9 mouse cellular contexts compared by ENCODE assay signal in genomic region chr5:137381152-137381551, GRCm38 (mm10). TPM values are rescaled to one million over a fixed set of nuclear protein-coding genes. Genes with fewer than 3 reads are reported as not detected.
A peak's percentile ranks its signal among the peaks of the same experiment; 100 is the strongest.
DNase-seq lines count a peak whose midpoint lies in the region; ATAC-seq and TF ChIP-seq lines count a peak whose summit lies in the region.
"Had no signal": no experiment of that assay in that cellular context is flagged by ENCODE, and none has a peak within 500 bp of the region (broad histone marks: within the 10 kb centered on the region; RNA-seq: fewer than 3 reads in every experiment).

No protein-coding gene starts in this region.

- ATAC-seq in forebrain, embryonic 11.5 days (replicated peaks; ENCODE audit: low FRiP score), result no peak
- no peak for ATAC-seq in forebrain, embryonic 16.5 days
- peak; percentile 86 for ATAC-seq in megakaryocyte progenitor cell, adult 5-6 weeks (replicated peaks; ENCODE audit: poor library complexity)

- TF ChIP-seq POLR2A in testis, adult 2 months (IDR thresholded peaks at IDR 0.05; ENCODE audit: control insufficient read depth, low read depth, low read length), result no peak

- H3K9ac ChIP-seq in forebrain, embryonic 11.5 days (ENCODE audit: low read length), result no peak overlapping the region
- H3K9ac ChIP-seq in forebrain, embryonic 16.5 days (replicated peaks; ENCODE audit: low read depth, low read length), result no peak overlapping the region
- H3K9ac ChIP-seq: limb, embryonic 13.5 days had no signal

- no peaks in the 10 kb centered on the region; the same call in 1 of the 2 replicates for H3K4me1 ChIP-seq in forebrain, embryonic 11.5 days (replicated peaks; ENCODE audit: control insufficient read depth, insufficient read depth, low read length)
- no peaks in the 10 kb centered on the region; the same call in 1 of the 2 replicates for H3K4me1 ChIP-seq in forebrain, embryonic 16.5 days (replicated peaks; ENCODE audit: control insufficient read depth, insufficient read depth, low read length)
- H3K4me1 ChIP-seq in embryonic facial prominence, embryonic 10.5 days, result peaks cover 40% of the 10 kb centered on the region
- H3K4me1 ChIP-seq in testis, adult 2 months (ENCODE audit: control insufficient read depth, insufficient read depth, low read length), result 0 out of 2 replicates have a peak, but pooled peaks cover 1% of the 10 kb centered on the region

- H3K27ac ChIP-seq in forebrain, embryonic 11.5 days (ENCODE audit: low read depth, low read length), result no peak overlapping the region
- H3K27ac ChIP-seq in forebrain, embryonic 16.5 days (ENCODE audit: low read length), result no peak overlapping the region
- peak overlapping the region; percentile 44; the same call in 1 of the 2 replicates for H3K27ac ChIP-seq in embryonic facial prominence, embryonic 10.5 days (replicated peaks)
- no peak overlapping the region for H3K27ac ChIP-seq in testis, adult 2 months (ENCODE audit: control insufficient read depth, insufficient read depth, low read depth, low read length)
- H3K27ac ChIP-seq: limb, embryonic 13.5 days had no signal

- H3K36me3 ChIP-seq in forebrain, embryonic 11.5 days (ENCODE audit: control insufficient read depth, insufficient read depth, low read length), result no peaks in the 10 kb centered on the region
- no peaks in the 10 kb centered on the region for H3K36me3 ChIP-seq in forebrain, embryonic 16.5 days (ENCODE audit: control insufficient read depth, insufficient read depth)
- H3K36me3 ChIP-seq in embryonic facial prominence, embryonic 10.5 days (replicated peaks), result no peaks in the 10 kb centered on the region; the same call in 1 of the 2 replicates
- H3K36me3 ChIP-seq in testis, adult 2 months (ENCODE audit: control insufficient read depth, insufficient read depth, low read length), result no peaks in the 10 kb centered on the region
- H3K36me3 ChIP-seq: limb, embryonic 13.5 days had no signal

- no peak overlapping the region for H3K4me2 ChIP-seq in forebrain, embryonic 11.5 days (ENCODE audit: low read depth, low read length, severe bottlenecking)
- H3K4me2 ChIP-seq in forebrain, embryonic 16.5 days (ENCODE audit: low read length), result no peak overlapping the region
- H3K4me2 ChIP-seq: limb, embryonic 13.5 days had no signal

- no peaks in the 10 kb centered on the region for H3K9me3 ChIP-seq in forebrain, embryonic 11.5 days (ENCODE audit: control insufficient read depth, low read length)
- no peaks in the 10 kb centered on the region for H3K9me3 ChIP-seq in forebrain, embryonic 16.5 days (ENCODE audit: control insufficient read depth, low read length)
- no peaks in the 10 kb centered on the region for H3K9me3 ChIP-seq in embryonic facial prominence, embryonic 10.5 days
- H3K9me3 ChIP-seq: limb, embryonic 13.5 days had no signal

- H3K4me3 ChIP-seq in forebrain, embryonic 11.5 days (ENCODE audit: low read depth, low read length), result no peak overlapping the region
- no peak overlapping the region for H3K4me3 ChIP-seq in forebrain, embryonic 16.5 days (replicated peaks; ENCODE audit: low read length)
- no peak overlapping the region for H3K4me3 ChIP-seq in embryonic facial prominence, embryonic 10.5 days
- H3K4me3 ChIP-seq in testis, adult 2 months (ENCODE audit: control insufficient read depth, low read depth, low read length), result no peak overlapping the region
- H3K4me3 ChIP-seq: limb, embryonic 13.5 days had no signal

- H3K27me3 ChIP-seq in forebrain, embryonic 11.5 days (ENCODE audit: control insufficient read depth, insufficient read depth, low read length), result no peaks in the 10 kb centered on the region
- H3K27me3 ChIP-seq in forebrain, embryonic 16.5 days (replicated peaks; ENCODE audit: control insufficient read depth, insufficient read depth, low read length), result no peaks in the 10 kb centered on the region
- H3K27me3 ChIP-seq in embryonic facial prominence, embryonic 10.5 days (replicated peaks; ENCODE audit: low read depth, poor library complexity, severe bottlenecking), result no peaks in the 10 kb centered on the region
- H3K27me3 ChIP-seq in testis, adult 2 months (ENCODE audit: control insufficient read depth, insufficient read depth, low read length), result no peaks in the 10 kb centered on the region
- H3K27me3 ChIP-seq: limb, embryonic 13.5 days had no signal

- peak; percentile 72; the same call in 1 of the 2 replicates for TF ChIP-seq CTCF in testis, adult 2 months (IDR thresholded peaks at IDR 0.05; ENCODE audit: control insufficient read depth, insufficient read depth, insufficient replicate concordance, low read depth, low read length)

- peak; percentile 76 for DNase-seq in forebrain, embryonic 11.5 days (ENCODE audit: low spot score)
- peak; percentile 58 for DNase-seq in 3134 (ENCODE audit: extremely low read depth, insufficient read length, low spot score)
- DNase-seq in adrenal gland, postnatal 10 days, result peak; percentile 74
- peak; percentile 70 for DNase-seq in embryonic facial prominence, embryonic 10.5 days (ENCODE audit: low spot score)
- peak; percentile 83 to 85 for DNase-seq in kidney, postnatal 4 days

- WGBS in forebrain, embryonic 11.5 days, result 54% methylated on average over 4 of the region's 4 CpGs
- WGBS in forebrain, embryonic 16.5 days, result 56% methylated on average over 4 of the region's 4 CpGs
- 54% methylated on average over 4 of the region's 4 CpGs for WGBS in embryonic facial prominence, embryonic 10.5 days

RNA-seq across cellular contexts. Expression of gene Ephb4, which starts 31.2 kb away (rescaled TPM):
- 34.6 and 35.0 TPM in 2 replicates for polyA plus RNA-seq in forebrain, embryonic 11.5 days (2014; fragmentation: Nextera tagmentation; extraction: Ambion mirVana)
- polyA plus RNA-seq in forebrain, embryonic 16.5 days (2015; fragmentation: Nextera tagmentation; extraction: Ambion mirVana), result 6.1 and 8.1 TPM in 2 replicates
- total RNA-seq in adrenal gland, postnatal 10 days (2021), result 10 to 100 TPM; 71.9 to 73.6 TPM
- polyA plus RNA-seq in embryonic facial prominence, embryonic 10.5 days (2016; fragmentation: Nextera tagmentation; extraction: Ambion mirVana), result 53.6 and 56.8 TPM in 2 replicates
- total RNA-seq in megakaryocyte progenitor cell, adult 5-6 weeks (2015), result 0.05 and 0.10 TPM in 2 replicates
- total RNA-seq in megakaryocyte progenitor cell, adult 5-6 weeks (2017), result 0.27 TPM in 1 of 2 replicates, not detected in the other
- polyA plus RNA-seq in testis, adult 2 months (2012; rRNA removed), result 1.8 and 2.7 TPM in 2 replicates

RNA-seq across cellular contexts. Expression of gene Slc12a9, which starts 47.8 kb away (rescaled TPM):
- 9.9 and 10.5 TPM in 2 replicates for polyA plus RNA-seq in forebrain, embryonic 11.5 days (2014; fragmentation: Nextera tagmentation; extraction: Ambion mirVana)
- 17.7 and 26.0 TPM in 2 replicates for polyA plus RNA-seq in forebrain, embryonic 16.5 days (2015; fragmentation: Nextera tagmentation; extraction: Ambion mirVana)
- total RNA-seq in adrenal gland, postnatal 10 days (2021), result 10 to 100 TPM in 1 of 2 experiments, 1 to 10 TPM in 1; 9.2 to 12.6 TPM
- polyA plus RNA-seq in embryonic facial prominence, embryonic 10.5 days (2016; fragmentation: Nextera tagmentation; extraction: Ambion mirVana), result 12.6 and 13.4 TPM in 2 replicates
- 2.4 and 4.4 TPM in 2 replicates for total RNA-seq in megakaryocyte progenitor cell, adult 5-6 weeks (2015)
- total RNA-seq in megakaryocyte progenitor cell, adult 5-6 weeks (2017), result 5.3 and 5.7 TPM in 2 replicates
- polyA plus RNA-seq in testis, adult 2 months (2012; rRNA removed), result 3.6 and 4.4 TPM in 2 replicates
